Comparison of ENCODE assay signal across 26 mouse cellular contexts in genomic region chr3:65454301-65454700, GRCm38 (mm10).
"Had no signal": no experiment of that assay in that cellular context is flagged by ENCODE, and none has a peak within 500 bp of the region (broad histone marks: within the 10 kb centered on the region; RNA-seq: fewer than 3 reads in every experiment).

No protein-coding gene starts in this region.

- H3K27me3 ChIP-seq: heart, embryonic 13.5 days; heart, embryonic 15.5 days; hindbrain, embryonic 13.5 days; hindbrain, embryonic 15.5 days; kidney, embryonic 15.5 days; limb, embryonic 13.5 days; limb, embryonic 15.5 days; liver, embryonic 12.5 days had no signal

- H3K4me2 ChIP-seq: heart, embryonic 11.5 days; heart, embryonic 13.5 days; heart, embryonic 15.5 days; hindbrain, embryonic 13.5 days; hindbrain, embryonic 15.5 days; kidney, embryonic 15.5 days; limb, embryonic 13.5 days; limb, embryonic 15.5 days; liver, embryonic 12.5 days had no signal

- ATAC-seq: hindbrain, postnatal 0 days; intestine, embryonic 16.5 days; liver, embryonic 12.5 days had no signal

- H3K27ac ChIP-seq: gastrocnemius, adult 2 months; heart, adult 2 months; kidney, embryonic 15.5 days; kidney, postnatal 0 days; limb, embryonic 13.5 days; liver, embryonic 12.5 days had no signal

- H3K9me3 ChIP-seq: heart, embryonic 15.5 days; hindbrain, embryonic 13.5 days; hindbrain, embryonic 15.5 days; kidney, embryonic 15.5 days; limb, embryonic 13.5 days; limb, embryonic 15.5 days; liver, embryonic 12.5 days had no signal

- DNase-seq: gastrocnemius, adult 2 months; gastrocnemius, postnatal 10 days; gastrocnemius, postnatal 25 days; heart, adult 2 months; heart, postnatal 14 days; heart, postnatal 36 days; kidney, adult 11 months; kidney, adult 2 months; kidney, adult 9 months; kidney, postnatal 14 days; kidney, postnatal 36 days; layer of hippocampus, adult 9-11 months; layer of hippocampus, postnatal 36 days; left cerebral cortex, postnatal 4 days had no signal

- H3K9ac ChIP-seq: heart, embryonic 13.5 days; heart, embryonic 15.5 days; hindbrain, embryonic 13.5 days; hindbrain, embryonic 15.5 days; kidney, embryonic 15.5 days; limb, embryonic 13.5 days; limb, embryonic 15.5 days; liver, embryonic 12.5 days had no signal

- H3K4me3 ChIP-seq: gastrocnemius, adult 2 months; heart, adult 2 months; heart, embryonic 13.5 days; heart, embryonic 15.5 days; hindbrain, embryonic 13.5 days; hindbrain, embryonic 15.5 days; kidney, embryonic 15.5 days; limb, embryonic 13.5 days; limb, embryonic 15.5 days; liver, embryonic 12.5 days had no signal

- H3K36me3 ChIP-seq: heart, embryonic 13.5 days; heart, embryonic 15.5 days; hindbrain, embryonic 13.5 days; hindbrain, embryonic 15.5 days; kidney, embryonic 15.5 days; limb, embryonic 13.5 days; limb, embryonic 15.5 days; liver, embryonic 12.5 days had no signal

- H3K4me1 ChIP-seq: liver, embryonic 12.5 days had no signal
